Mouse (Mus musculus): ENCODE data around the gene Akr1c6.
"Not testable (repeated sequence)": the region's sequence is repeated elsewhere in the genome, so short reads cannot be mapped to it uniquely, and the experiment has no call there.

Gene Akr1c6

GRCm38 (mm10) chr13:4434006-4434405, at the start of gene Akr1c6:
Akr1c6 (plus strand) TSS chr13:4434306.
- no peak for DNase-seq

GRCm38 (mm10) chr13:4384918-4385317, 49.2 kb upstream of the Akr1c6 start:
- no peak for DNase-seq

- no peak for DNase-seq
Observed at GRCm38 (mm10) chr13:4385541-4385940, 48.6 kb upstream of the Akr1c6 start.

GRCm38 (mm10) chr13:4388762-4389446, 45.2 kb upstream of the Akr1c6 start:
- no peak for DNase-seq

GRCm38 (mm10) chr13:4400360-4400759, 33.7 kb upstream of the Akr1c6 start:
- DNase-seq = not testable (repeated sequence)

- no peak for DNase-seq
Observed at GRCm38 (mm10) chr13:4400831-4401230, 33.3 kb upstream of the Akr1c6 start.

GRCm38 (mm10) chr13:4402221-4402620, 31.9 kb upstream of the Akr1c6 start:
- DNase-seq = no peak

- DNase-seq = no peak
Observed at GRCm38 (mm10) chr13:4404726-4405125, 29.4 kb upstream of the Akr1c6 start.

- DNase-seq = no peak
Observed at GRCm38 (mm10) chr13:4406771-4407170, 27.3 kb upstream of the Akr1c6 start.

GRCm38 (mm10) chr13:4428558-4428957, 5.5 kb upstream of the Akr1c6 start:
- DNase-seq = no peak

GRCm38 (mm10) chr13:4429034-4429433, 5.1 kb upstream of the Akr1c6 start:
- DNase-seq = no peak

- DNase-seq = no peak
Observed at GRCm38 (mm10) chr13:4431129-4431528, 3.0 kb upstream of the Akr1c6 start.

- no peak for DNase-seq
Observed at GRCm38 (mm10) chr13:4465641-4466040, 31.5 kb downstream of the Akr1c6 start.

- DNase-seq = no peak
Observed at GRCm38 (mm10) chr13:4467896-4468295, 33.8 kb downstream of the Akr1c6 start.
